Mouse (Mus musculus): ENCODE data around the gene Il12a. TPM values are rescaled to one million over a fixed set of nuclear protein-coding genes. Genes with fewer than 3 reads are reported as not detected.

The Il12a gene
- polyA plus RNA-seq, 1 experiment = not detected

- Histone ChIP-seq H3K27ac (replicated peaks; ENCODE audit: low read depth, low read length) (no peak overlapping the region), H3K4me3 (ENCODE audit: insufficient read depth, low read depth, low read length) (no peak overlapping the region), H3K4me1 (ENCODE audit: control insufficient read depth, insufficient read depth, insufficient read length, low read length) (no peaks in the 10 kb centered on the region)
These were observed 15.1 kb upstream of the Il12a start for GRCm38 (mm10) chr3:68675216-68675835.

- Histone ChIP-seq H3K4me1 (ENCODE audit: control insufficient read depth, insufficient read depth, insufficient read length, low read length) (no peaks in the 10 kb centered on the region), H3K4me3 (ENCODE audit: insufficient read depth, low read depth, low read length) (no peak overlapping the region), H3K27ac (replicated peaks; ENCODE audit: low read depth, low read length) (no peak overlapping the region)
These were observed 14.3 kb upstream of the Il12a start for GRCm38 (mm10) chr3:68675980-68676678.

- no peak overlapping the region for H3K27ac ChIP-seq (replicated peaks; ENCODE audit: low read depth, low read length)
- H3K4me3 ChIP-seq (ENCODE audit: insufficient read depth, low read depth, low read length) = no peak overlapping the region; the same call in 1 of the 2 replicates
- no peaks in the 10 kb centered on the region for H3K4me1 ChIP-seq (ENCODE audit: control insufficient read depth, insufficient read depth, insufficient read length, low read length)
These were observed 13.6 kb upstream of the Il12a start for GRCm38 (mm10) chr3:68676831-68677303.

- Histone ChIP-seq H3K27ac (replicated peaks; ENCODE audit: low read depth, low read length) (no peak overlapping the region), H3K4me3 (ENCODE audit: insufficient read depth, low read depth, low read length) (no peak overlapping the region), H3K4me1 (ENCODE audit: control insufficient read depth, insufficient read depth, insufficient read length, low read length) (no peaks in the 10 kb centered on the region)
These were observed 11.4 kb upstream of the Il12a start for GRCm38 (mm10) chr3:68678805-68679585.

GRCm38 (mm10) chr3:68683579-68683978, 6.9 kb upstream of the Il12a start:
- H3K4me1 ChIP-seq (ENCODE audit: control insufficient read depth, insufficient read depth, insufficient read length, low read length) = no peaks in the 10 kb centered on the region
- no peak overlapping the region for H3K4me3 ChIP-seq (ENCODE audit: insufficient read depth, low read depth, low read length)
- no peak overlapping the region for H3K27ac ChIP-seq (replicated peaks; ENCODE audit: low read depth, low read length)

- no peaks in the 10 kb centered on the region for H3K4me1 ChIP-seq (ENCODE audit: control insufficient read depth, insufficient read depth, insufficient read length, low read length)
- H3K4me3 ChIP-seq (ENCODE audit: insufficient read depth, low read depth, low read length) = no peak overlapping the region
- no peak overlapping the region for H3K27ac ChIP-seq (replicated peaks; ENCODE audit: low read depth, low read length)
These were observed 6.2 kb upstream of the Il12a start for GRCm38 (mm10) chr3:68684207-68684606.

GRCm38 (mm10) chr3:68686852-68687560, 3.4 kb upstream of the Il12a start:
- Histone ChIP-seq H3K4me3 (ENCODE audit: insufficient read depth, low read depth, low read length) (no peak overlapping the region), H3K4me1 (ENCODE audit: control insufficient read depth, insufficient read depth, insufficient read length, low read length) (no peaks in the 10 kb centered on the region), H3K27ac (replicated peaks; ENCODE audit: low read depth, low read length) (no peak overlapping the region)

GRCm38 (mm10) chr3:68689346-68689745, 1.1 kb upstream of the Il12a start:
- H3K4me1 ChIP-seq (ENCODE audit: control insufficient read depth, insufficient read depth, insufficient read length, low read length) = peaks cover 8% of the 10 kb centered on the region; the same call in 1 of the 2 replicates
- no peak overlapping the region for H3K4me3 ChIP-seq (ENCODE audit: insufficient read depth, low read depth, low read length)
- H3K27ac ChIP-seq (replicated peaks; ENCODE audit: low read depth, low read length) = no peak overlapping the region

GRCm38 (mm10) chr3:68691100-68691778, 795 bp downstream of the Il12a start:
- Histone ChIP-seq H3K27ac (replicated peaks; ENCODE audit: low read depth, low read length) (no peak overlapping the region), H3K4me3 (ENCODE audit: insufficient read depth, low read depth, low read length) (no peak overlapping the region), H3K4me1 (ENCODE audit: control insufficient read depth, insufficient read depth, insufficient read length, low read length) (peaks cover 8% of the 10 kb centered on the region; the same call in 1 of the 2 replicates)

- Histone ChIP-seq H3K4me1 (ENCODE audit: control insufficient read depth, insufficient read depth, insufficient read length, low read length) (peaks cover 8% of the 10 kb centered on the region; the same call in 1 of the 2 replicates), H3K4me3 (ENCODE audit: insufficient read depth, low read depth, low read length) (no peak overlapping the region), H3K27ac (replicated peaks; ENCODE audit: low read depth, low read length) (no peak overlapping the region)
These were observed 1.6 kb downstream of the Il12a start for GRCm38 (mm10) chr3:68691938-68692599.

GRCm38 (mm10) chr3:68692600-68693225, 2.3 kb downstream of the Il12a start:
- H3K4me1 ChIP-seq (ENCODE audit: control insufficient read depth, insufficient read depth, insufficient read length, low read length) = peaks cover 8% of the 10 kb centered on the region; the same call in 1 of the 2 replicates
- no peak overlapping the region for H3K4me3 ChIP-seq (ENCODE audit: insufficient read depth, low read depth, low read length)
- no peak overlapping the region; the same call in 1 of the 2 replicates for H3K27ac ChIP-seq (replicated peaks; ENCODE audit: low read depth, low read length)

GRCm38 (mm10) chr3:68693441-68694048, 3.1 kb downstream of the Il12a start:
- Histone ChIP-seq H3K27ac (replicated peaks; ENCODE audit: low read depth, low read length) (no peak overlapping the region), H3K4me3 (ENCODE audit: insufficient read depth, low read depth, low read length) (no peak overlapping the region), H3K4me1 (ENCODE audit: control insufficient read depth, insufficient read depth, insufficient read length, low read length) (peaks cover 8% of the 10 kb centered on the region; the same call in 1 of the 2 replicates)

- Histone ChIP-seq H3K4me3 (ENCODE audit: insufficient read depth, low read depth, low read length) (no peak overlapping the region), H3K4me1 (ENCODE audit: control insufficient read depth, insufficient read depth, insufficient read length, low read length) (peaks cover 8% of the 10 kb centered on the region; the same call in 1 of the 2 replicates)
These were observed 4.9 kb downstream of the Il12a start for GRCm38 (mm10) chr3:68695321-68695720.

More at GRCm38 (mm10) chr3:68695321-68695720, 4.9 kb downstream of the Il12a start:
- H3K27ac ChIP-seq (replicated peaks; ENCODE audit: low read depth, low read length) = no peak overlapping the region

All from brown adipose tissue, adult 24 weeks (tissue).